Mouse (Mus musculus) lung, embryonic 16.5 days (tissue): ENCODE measurements around the gene Secisbp2. TPM values are rescaled to one million over a fixed set of nuclear protein-coding genes. Genes with fewer than 3 reads are reported as not detected.

Experiments used
- ATAC-seq: fragments of 200-750 bp; cut with Nextera tagmentation; 2 replicates; pipeline ENCODE4 v1.8.0; 2017; ENCODE audit warnings: low read depth, mild to moderate bottlenecking, moderate library complexity
- H3K27ac ChIP-seq: fragments of 300-500 bp; sonication (generic); 2 replicates; pipeline ENCODE4 v1.5.1; 2014; ENCODE audit warnings: mild to moderate bottlenecking, control low read depth, low read length
- H3K27me3 ChIP-seq: fragments of 300-500 bp; sonication (generic); 2 replicates; pipeline ENCODE4 v1.6.1; 2014; ENCODE audit warnings: low read depth, low read length, mixed read lengths; ENCODE audit not compliant: control insufficient read depth, insufficient read depth
- H3K36me3 ChIP-seq: fragments of 300-500 bp; sonication (generic); 2 replicates; pipeline ENCODE4 v1.6.1; 2014; ENCODE audit warnings: low read length; ENCODE audit not compliant: control insufficient read depth, insufficient read depth
- H3K4me1 ChIP-seq: fragments of 300-500 bp; sonication (generic); replicated peaks from 2 replicates; pipeline ENCODE4 v1.6.1; 2014; ENCODE audit warnings: low read length, mixed read lengths; ENCODE audit not compliant: control insufficient read depth, insufficient read depth
- H3K4me2 ChIP-seq: fragments of 300-500 bp; sonication (generic); 2 replicates; pipeline ENCODE4 v1.6.1; 2014; ENCODE audit warnings: low read depth, low read length, control low read depth
- H3K4me3 ChIP-seq: fragments of 300-500 bp; sonication (generic); 2 replicates; pipeline ENCODE4 v1.5.1; 2014; ENCODE audit warnings: mild to moderate bottlenecking, low read length, control low read depth
- H3K9ac ChIP-seq: fragments of 300-500 bp; sonication (generic); 2 replicates; pipeline ENCODE4 v1.6.1; 2014; ENCODE audit warnings: low read length, control low read depth
- H3K9me3 ChIP-seq: fragments of 300-500 bp; sonication (generic); 2 replicates; pipeline ENCODE4 v1.6.1; 2016; ENCODE audit warnings: low read length; ENCODE audit not compliant: control insufficient read depth
- WGBS: fragments of 180-500 bp; shearing (Covaris S2); extraction: QIAGEN DNeasy Blood & Tissue Kit; methylation state at CpG from one replicate; pipeline ENCODE4 v1.1.7; 2014; 5-methylcytosine and 5-hydroxymethylcytosine counted together
- polyA plus RNA-seq: library from polyadenylated mRNA; unstranded; fragments of >200 nt; fragmentation: Nextera tagmentation; extraction: Ambion mirVana; gene quantifications from 2 replicates; pipeline ENCODE4 v1.2.1, GENCODE M21; 2015

Gene Secisbp2
- polyA plus RNA-seq, 1 experiment from 2014 or later, result 28.3 TPM

GRCm38 (mm10) chr13:51676641-51677040 lies 25.1 kb downstream of the Secisbp2 start:
- H3K27me3 ChIP-seq, result no peaks in the 10 kb centered on the region
- H3K4me1 ChIP-seq, result no peaks in the 10 kb centered on the region
- 49% methylated on average over 4 of the region's 4 CpGs for WGBS
- no peak overlapping the region for H3K4me2 ChIP-seq
- H3K4me3 ChIP-seq, result no peak overlapping the region
- H3K27ac ChIP-seq, result no peak overlapping the region
- no peak for ATAC-seq
- H3K9me3 ChIP-seq, result no peaks in the 10 kb centered on the region
- no peak overlapping the region for H3K9ac ChIP-seq
- peaks cover 72% of the 10 kb centered on the region for H3K36me3 ChIP-seq

GRCm38 (mm10) chr13:51677041-51677440 lies 25.5 kb downstream of the Secisbp2 start:
- H3K9ac ChIP-seq, result no peak overlapping the region
- no peak overlapping the region for H3K27ac ChIP-seq
- H3K4me3 ChIP-seq, result no peak overlapping the region
- no peak for ATAC-seq
- H3K4me1 ChIP-seq, result no peaks in the 10 kb centered on the region
- H3K9me3 ChIP-seq, result no peaks in the 10 kb centered on the region
- H3K4me2 ChIP-seq, result no peak overlapping the region
- H3K36me3 ChIP-seq, result peaks cover 73% of the 10 kb centered on the region
- no peaks in the 10 kb centered on the region for H3K27me3 ChIP-seq
- 90% methylated on average over 12 of the region's 12 CpGs for WGBS

GRCm38 (mm10) chr13:51677630-51678185 lies 26.2 kb downstream of the Secisbp2 start:
- Histone ChIP-seq H3K36me3 (peaks cover 77% of the 10 kb centered on the region), H3K4me3 (no peak overlapping the region), H3K4me1 (no peaks in the 10 kb centered on the region), H3K9me3 (no peaks in the 10 kb centered on the region), H3K9ac (no peak overlapping the region), H3K4me2 (no peak overlapping the region), H3K27me3 (no peaks in the 10 kb centered on the region), H3K27ac (no peak overlapping the region)
- ATAC-seq, result no peak
- WGBS, result 87% methylated on average over 7 of the region's 7 CpGs

- 88% methylated on average over 6 of the region's 6 CpGs for WGBS
- Histone ChIP-seq H3K9ac (no peak overlapping the region), H3K9me3 (no peaks in the 10 kb centered on the region), H3K27ac (no peak overlapping the region), H3K36me3 (peaks cover 81% of the 10 kb centered on the region), H3K4me1 (no peaks in the 10 kb centered on the region), H3K4me3 (no peak overlapping the region), H3K27me3 (no peaks in the 10 kb centered on the region), H3K4me2 (no peak overlapping the region)
- ATAC-seq, result no peak
These were observed 27.2 kb downstream of the Secisbp2 start for GRCm38 (mm10) chr13:51678687-51679086.

GRCm38 (mm10) chr13:51679332-51679731 lies 27.8 kb downstream of the Secisbp2 start:
- Histone ChIP-seq H3K4me2 (no peak overlapping the region), H3K27me3 (no peaks in the 10 kb centered on the region), H3K27ac (no peak overlapping the region), H3K36me3 (peaks cover 74% of the 10 kb centered on the region), H3K4me1 (no peaks in the 10 kb centered on the region), H3K4me3 (no peak overlapping the region), H3K9ac (no peak overlapping the region), H3K9me3 (no peaks in the 10 kb centered on the region)
- WGBS, result 71% methylated on average over 4 of the region's 4 CpGs
- no peak for ATAC-seq

GRCm38 (mm10) chr13:51681076-51681475 lies 29.6 kb downstream of the Secisbp2 start:
- no peak for ATAC-seq
- WGBS, result 76% methylated on average over 5 of the region's 5 CpGs
- H3K9ac ChIP-seq, result no peak overlapping the region
- no peaks in the 10 kb centered on the region for H3K9me3 ChIP-seq
- H3K4me1 ChIP-seq, result no peaks in the 10 kb centered on the region
- H3K27ac ChIP-seq, result no peak overlapping the region
- H3K36me3 ChIP-seq, result peaks cover 67% of the 10 kb centered on the region
- no peak overlapping the region for H3K4me2 ChIP-seq
- no peaks in the 10 kb centered on the region for H3K27me3 ChIP-seq
- H3K4me3 ChIP-seq, result no peak overlapping the region

GRCm38 (mm10) chr13:51681634-51682033 lies 30.1 kb downstream of the Secisbp2 start:
- Histone ChIP-seq H3K27ac (no peak overlapping the region), H3K27me3 (no peaks in the 10 kb centered on the region), H3K9me3 (no peaks in the 10 kb centered on the region), H3K36me3 (peaks cover 63% of the 10 kb centered on the region), H3K4me3 (no peak overlapping the region), H3K9ac (no peak overlapping the region), H3K4me2 (no peak overlapping the region), H3K4me1 (no peaks in the 10 kb centered on the region)
- WGBS, result 94% methylated on average over 8 of the region's 8 CpGs
- no peak for ATAC-seq

GRCm38 (mm10) chr13:51685290-51685966 lies 33.9 kb downstream of the Secisbp2 start:
- no peak overlapping the region for H3K4me2 ChIP-seq
- H3K27ac ChIP-seq, result no peak overlapping the region
- H3K9ac ChIP-seq, result no peak overlapping the region

GRCm38 (mm10) chr13:51686966-51687365 lies 35.5 kb downstream of the Secisbp2 start:
- Histone ChIP-seq H3K4me2 (no peak overlapping the region), H3K4me1 (no peaks in the 10 kb centered on the region), H3K36me3 (peaks cover 27% of the 10 kb centered on the region), H3K27ac (no peak overlapping the region), H3K4me3 (no peak overlapping the region), H3K9ac (no peak overlapping the region), H3K27me3 (no peaks in the 10 kb centered on the region), H3K9me3 (no peaks in the 10 kb centered on the region)
- ATAC-seq, result no peak
- WGBS, result 96% methylated on average over 5 of the region's 5 CpGs

More at GRCm38 (mm10) chr13:51685290-51685966, 33.9 kb downstream of the Secisbp2 start:
- H3K4me1 ChIP-seq, result no peaks in the 10 kb centered on the region
- H3K9me3 ChIP-seq, result no peaks in the 10 kb centered on the region
- WGBS, result 86% methylated on average over 7 of the region's 7 CpGs
- H3K4me3 ChIP-seq, result no peak overlapping the region
- H3K27me3 ChIP-seq, result no peaks in the 10 kb centered on the region
- ATAC-seq, result no peak
- H3K36me3 ChIP-seq, result peaks cover 41% of the 10 kb centered on the region
